Comparison of ENCODE assay signal across 8 mouse cellular contexts in the genomic region with DNA sequence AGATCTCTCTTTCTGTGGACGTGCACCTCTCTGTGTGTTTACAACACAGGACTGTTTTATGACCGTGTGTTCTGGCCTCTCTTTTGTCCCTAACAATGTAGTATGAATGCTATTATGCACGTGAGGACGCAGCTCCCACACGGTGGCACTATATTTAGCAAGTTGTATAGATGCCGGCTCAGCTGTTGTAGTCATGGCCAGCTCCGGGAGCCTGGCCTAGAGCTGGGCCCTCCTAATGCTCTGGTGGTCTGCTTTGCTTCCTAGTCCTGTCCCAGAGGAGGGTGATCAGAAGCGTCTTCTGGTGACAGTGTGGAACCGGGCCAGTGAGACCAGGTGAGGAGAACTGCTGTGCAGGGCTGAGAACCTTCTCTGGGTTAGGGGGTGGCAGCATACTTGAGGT. TPM values are rescaled to one million over a fixed set of nuclear protein-coding genes. Genes with fewer than 3 reads are reported as not detected.
DNase-seq lines count a peak whose midpoint lies in the region; ATAC-seq and TF ChIP-seq lines count a peak whose summit lies in the region.

No protein-coding gene starts in this region.

- no peaks in the 10 kb centered on the region for H3K36me3 ChIP-seq in lung, postnatal 0 days (ENCODE audit: insufficient read depth, low read length)
- H3K36me3 ChIP-seq in hindbrain, embryonic 16.5 days (ENCODE audit: control insufficient read depth, insufficient read depth, low read length), result no peaks in the 10 kb centered on the region
- no peaks in the 10 kb centered on the region for H3K36me3 ChIP-seq in neural tube, embryonic 14.5 days (ENCODE audit: control insufficient read depth, insufficient read depth, low read length)

- no peak overlapping the region for H3K4me3 ChIP-seq in lung, postnatal 0 days (ENCODE audit: low read depth, low read length)
- H3K4me3 ChIP-seq in hindbrain, embryonic 16.5 days (ENCODE audit: low read length), result no peak overlapping the region
- no peak overlapping the region for H3K4me3 ChIP-seq in neural tube, embryonic 14.5 days (ENCODE audit: low read depth, low read length)
- H3K4me3 ChIP-seq in left cerebral cortex, adult 2 months, result no peak overlapping the region

- no peak overlapping the region for H3K9ac ChIP-seq in lung, postnatal 0 days (replicated peaks; ENCODE audit: low read depth)
- no peak overlapping the region; the same call in 1 of the 2 replicates for H3K9ac ChIP-seq in hindbrain, embryonic 16.5 days (ENCODE audit: low read depth, low read length)
- H3K9ac ChIP-seq in neural tube, embryonic 14.5 days (replicated peaks; ENCODE audit: low read depth, low read length), result no peak overlapping the region

- TF ChIP-seq EP300 in lung, postnatal 0 days (IDR thresholded peaks at IDR 0.05), result no peak

- H3K4me1 ChIP-seq in lung, postnatal 0 days (ENCODE audit: insufficient read depth, low read depth, low read length), result peaks cover 6% of the 10 kb centered on the region
- peaks cover 14% of the 10 kb centered on the region for H3K4me1 ChIP-seq in hindbrain, embryonic 16.5 days (ENCODE audit: control insufficient read depth, insufficient read depth, low read depth, low read length)
- peaks cover 24% of the 10 kb centered on the region for H3K4me1 ChIP-seq in neural tube, embryonic 14.5 days (ENCODE audit: control insufficient read depth, insufficient read depth, low read length)

- no peak overlapping the region for H3K27ac ChIP-seq in lung, postnatal 0 days (ENCODE audit: low read length)
- peak overlapping the region; percentile 46; the same call in 1 of the 2 replicates for H3K27ac ChIP-seq in hindbrain, embryonic 16.5 days (ENCODE audit: low read depth, low read length)
- peak overlapping the region; percentile 62; the same call in 1 of the 2 replicates for H3K27ac ChIP-seq in neural tube, embryonic 14.5 days (ENCODE audit: low read depth, low read length)
- no peak overlapping the region for H3K27ac ChIP-seq in left cerebral cortex, adult 2 months

- peak; percentile 27; the same call in 1 of the 2 replicates for ATAC-seq in lung, postnatal 0 days
- ATAC-seq in hindbrain, embryonic 16.5 days, result peak; percentile 24; the same call in 1 of the 2 replicates
- ATAC-seq in neural tube, embryonic 14.5 days (ENCODE audit: low read depth), result peak; percentile 41

- WGBS in lung, postnatal 0 days, result 54% methylated on average over 9 of the region's 9 CpGs
- WGBS in hindbrain, embryonic 16.5 days, result 17% methylated on average over 9 of the region's 9 CpGs
- WGBS in neural tube, embryonic 14.5 days, result 20% methylated on average over 9 of the region's 9 CpGs

- no peaks in the 10 kb centered on the region for H3K27me3 ChIP-seq in lung, postnatal 0 days (replicated peaks; ENCODE audit: insufficient read depth, low read length)
- no peaks in the 10 kb centered on the region for H3K27me3 ChIP-seq in hindbrain, embryonic 16.5 days (replicated peaks; ENCODE audit: control insufficient read depth, insufficient read depth, low read length)
- H3K27me3 ChIP-seq in neural tube, embryonic 14.5 days (ENCODE audit: control insufficient read depth, insufficient read depth, low read length), result no peaks in the 10 kb centered on the region

- TF ChIP-seq CTCF in lung, postnatal 0 days (IDR thresholded peaks at IDR 0.05), result peak; percentile 53
- no peak; the same call in 1 of the 2 replicates for TF ChIP-seq CTCF in left cerebral cortex, adult 2 months (IDR thresholded peaks at IDR 0.05)

- intact Hi-C loops in left cerebral cortex, adult 2 months (cut with DNase I), result no loop called here

- H3K9me3 ChIP-seq in lung, postnatal 0 days (ENCODE audit: low read length), result no peaks in the 10 kb centered on the region
- no peaks in the 10 kb centered on the region for H3K9me3 ChIP-seq in hindbrain, embryonic 16.5 days (ENCODE audit: control insufficient read depth, low read length)
- H3K9me3 ChIP-seq in neural tube, embryonic 14.5 days (ENCODE audit: control insufficient read depth, low read length), result no peaks in the 10 kb centered on the region

- DNase-seq in heart, adult 11 months, result peak; percentile 89
- no peak for DNase-seq in heart, adult 9 months (ENCODE audit: low spot score in 2 of 2)
- DNase-seq in lung, postnatal 0 days (ENCODE audit: low spot score), result peak; percentile 43
- DNase-seq in lung, postnatal 14 days, result no peak
- no peak for DNase-seq in Muller cell, postnatal 12 days (ENCODE audit: inconsistent ontology term)
- no peak for DNase-seq in left cerebral cortex, adult 2 months (ENCODE audit: extremely low spot score in 1 of 2, low spot score in 2 of 2)

- H3K4me2 ChIP-seq in lung, postnatal 0 days (replicated peaks; ENCODE audit: low read depth, low read length), result no peak overlapping the region
- H3K4me2 ChIP-seq in hindbrain, embryonic 16.5 days (ENCODE audit: low read length), result no peak overlapping the region
- H3K4me2 ChIP-seq in neural tube, embryonic 14.5 days (ENCODE audit: low read depth, low read length), result no peak overlapping the region

RNA-seq across cellular contexts. Expression of gene Rgs3, which starts 47.7 kb away (rescaled TPM):
- polyA plus RNA-seq in lung, postnatal 0 days (2015; fragmentation: Nextera tagmentation; extraction: Ambion mirVana), result 63.7 and 69.0 TPM in 2 replicates
- 58.1 and 64.6 TPM in 2 replicates for polyA plus RNA-seq in hindbrain, embryonic 16.5 days (2015; fragmentation: Nextera tagmentation; extraction: Ambion mirVana)
- 30.1 and 32.5 TPM in 2 replicates for polyA plus RNA-seq in neural tube, embryonic 14.5 days (2014; fragmentation: Nextera tagmentation; extraction: Ambion mirVana)
- total RNA-seq in left cerebral cortex, adult 2 months (2021), result 10 to 100 TPM; 25.8 to 27.3 TPM

Comparison
In these comparisons a context has a peak if more than half of its experiments do, and no peak if none do; other contexts are left out.
1. DNase-seq: peak in heart, adult 11 months (single experiment) and lung, postnatal 0 days (single experiment); none in heart, adult 9 months (0 of 2), lung, postnatal 14 days (single experiment), Muller cell, postnatal 12 days (single experiment) and left cerebral cortex, adult 2 months (0 of 2).
2. H3K27ac ChIP-seq: peak in hindbrain, embryonic 16.5 days (single experiment) and neural tube, embryonic 14.5 days (single experiment); none in lung, postnatal 0 days (single experiment) and left cerebral cortex, adult 2 months (single experiment).
3. Peak in every context shown above with its lines, with median percentiles within 50 percentile points of each other: ATAC-seq.